Mouse (Mus musculus) NIH3T3 (cell line): ENCODE data around the gene Zfp609.
"Not testable (repeated sequence)": the region's sequence is repeated elsewhere in the genome, so short reads cannot be mapped to it uniquely, and the experiment has no call there.

Source experiments
- DNase-seq: peaks from one replicate; pipeline ENCODE4 v3.0.0-alpha.2; 2012; ENCODE audit warnings: low read depth

Zfp609 gene

GRCm38 (mm10) chr9:65812841-65813240, 14.5 kb downstream of the Zfp609 start:
- no peak for DNase-seq

DNA sequence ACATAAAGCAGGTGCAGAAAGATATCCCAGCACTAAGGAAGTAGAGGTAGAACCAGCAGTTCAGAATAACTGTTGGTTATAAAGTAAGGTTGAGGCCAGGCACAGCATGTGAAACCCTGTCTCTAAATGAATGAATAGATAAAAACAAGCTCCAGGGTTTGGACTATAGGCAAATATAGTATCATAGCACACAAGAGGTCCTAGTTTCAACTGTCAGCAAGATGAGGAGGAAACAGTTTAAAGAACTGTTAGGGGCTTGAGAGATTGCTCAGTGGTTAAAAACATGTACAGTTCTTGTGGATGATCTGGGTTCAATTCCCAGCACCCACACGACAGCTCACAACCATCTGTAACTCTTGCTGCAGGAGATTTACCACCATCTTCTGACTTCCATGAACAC, 15.6 kb downstream of the Zfp609 start:
- no peak for DNase-seq

- no peak for DNase-seq
Measured at GRCm38 (mm10) chr9:65807818-65808217, 19.5 kb downstream of the Zfp609 start.

GRCm38 (mm10) chr9:65807251-65807650, 20.1 kb downstream of the Zfp609 start:
- DNase-seq, result peak; percentile 17

DNA sequence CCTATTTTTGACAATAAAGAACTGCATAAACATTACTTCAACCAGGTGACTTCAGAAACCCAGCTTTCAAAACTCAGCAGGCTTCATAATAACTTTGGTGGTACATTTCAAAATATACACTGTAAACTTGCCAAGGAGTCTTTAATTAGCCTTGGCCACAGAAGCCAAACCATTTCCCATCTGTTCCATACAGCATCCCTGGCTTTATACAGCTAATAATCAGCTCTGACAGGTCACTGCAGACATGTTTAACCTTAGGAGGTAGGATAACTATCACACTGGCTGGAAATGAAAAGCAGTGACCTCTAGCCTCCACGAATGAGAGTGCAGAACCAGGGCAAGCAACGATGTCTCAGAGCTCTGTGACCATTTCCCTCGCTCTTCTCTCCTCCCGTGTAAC, 27.6 kb downstream of the Zfp609 start:
- DNase-seq, result no peak

GRCm38 (mm10) chr9:65795651-65796050, 31.7 kb downstream of the Zfp609 start:
- peak; percentile 30 for DNase-seq

DNA sequence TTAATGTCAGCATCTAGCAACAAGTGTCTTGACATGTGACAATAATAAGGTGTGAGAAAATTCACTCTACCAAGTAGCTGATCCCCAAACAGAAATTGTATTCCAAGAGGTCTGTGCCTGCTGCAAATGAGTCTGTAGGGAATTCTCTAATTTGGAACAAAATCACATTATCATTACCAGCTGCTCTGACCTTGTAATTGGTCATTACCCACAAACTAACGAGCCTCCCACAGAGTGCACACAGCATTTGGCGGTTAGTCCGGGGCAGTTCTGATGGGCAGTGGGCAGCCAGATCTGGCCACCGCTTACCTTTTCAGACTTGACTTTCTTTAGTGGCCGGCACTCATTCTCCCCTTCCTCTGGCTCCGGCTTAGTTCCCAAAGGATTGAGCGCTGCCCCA, 33.1 kb downstream of the Zfp609 start:
- DNase-seq, result no peak

DNA sequence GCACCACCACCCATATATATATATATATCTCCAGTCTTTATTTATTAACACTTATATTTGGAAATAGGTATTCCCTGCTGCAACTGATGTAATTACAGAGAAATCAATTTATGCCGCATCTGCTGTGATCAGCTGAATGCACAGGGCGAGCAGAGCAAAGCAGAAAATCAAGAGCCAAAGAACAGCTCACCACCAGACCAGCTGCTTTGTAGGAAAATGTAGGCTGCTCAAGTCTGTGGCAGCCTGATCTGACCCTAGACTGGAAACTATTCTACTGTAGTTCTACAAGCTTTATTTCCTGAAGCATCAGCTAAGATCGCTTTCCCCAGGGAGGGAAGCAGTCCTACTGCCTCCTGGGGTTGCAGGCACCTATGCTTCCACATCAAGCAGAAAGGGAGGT, 33.9 kb downstream of the Zfp609 start:
- no peak for DNase-seq

DNA sequence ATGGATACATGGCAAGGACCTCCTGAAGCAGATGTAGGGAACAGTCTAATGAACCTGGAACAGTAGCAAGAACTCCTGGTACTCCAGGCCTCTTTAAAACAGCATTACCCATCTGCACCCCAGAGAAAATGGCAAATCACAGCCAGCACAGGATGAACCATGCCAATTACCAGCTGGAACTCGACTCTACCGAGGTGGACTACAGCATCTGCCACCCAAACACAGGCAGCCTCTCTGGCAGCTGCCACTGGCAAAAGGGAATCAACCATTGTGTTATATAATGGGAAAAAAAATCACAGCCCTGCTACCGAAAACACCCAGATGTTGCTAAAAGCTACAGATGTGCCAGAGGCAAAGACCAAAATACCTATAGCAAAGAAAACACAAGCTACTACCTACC, 34.3 kb downstream of the Zfp609 start:
- DNase-seq, result no peak

GRCm38 (mm10) chr9:65791846-65792245, 35.5 kb downstream of the Zfp609 start:
- DNase-seq, result no peak

GRCm38 (mm10) chr9:65791106-65791505, 36.3 kb downstream of the Zfp609 start:
- no peak for DNase-seq

DNA sequence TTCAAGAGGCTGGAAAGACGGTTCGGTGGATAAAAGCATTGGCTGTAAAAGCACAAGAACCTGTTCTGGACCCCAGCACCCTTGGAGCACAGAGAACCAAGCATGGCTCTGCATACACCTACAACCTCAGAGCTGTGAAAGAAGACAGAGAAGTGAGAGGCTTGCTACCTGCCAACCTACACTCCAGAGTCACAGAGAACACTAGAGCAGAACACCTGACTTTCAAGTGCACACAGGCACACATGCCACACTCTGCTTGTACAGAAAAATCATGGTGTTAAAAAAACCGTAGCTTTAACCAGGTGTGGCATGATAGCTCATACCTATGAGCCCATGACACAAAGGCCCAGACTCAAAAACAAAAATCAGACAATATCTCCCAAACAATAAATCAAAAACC, 37.6 kb downstream of the Zfp609 start:
- DNase-seq, result no peak

DNA sequence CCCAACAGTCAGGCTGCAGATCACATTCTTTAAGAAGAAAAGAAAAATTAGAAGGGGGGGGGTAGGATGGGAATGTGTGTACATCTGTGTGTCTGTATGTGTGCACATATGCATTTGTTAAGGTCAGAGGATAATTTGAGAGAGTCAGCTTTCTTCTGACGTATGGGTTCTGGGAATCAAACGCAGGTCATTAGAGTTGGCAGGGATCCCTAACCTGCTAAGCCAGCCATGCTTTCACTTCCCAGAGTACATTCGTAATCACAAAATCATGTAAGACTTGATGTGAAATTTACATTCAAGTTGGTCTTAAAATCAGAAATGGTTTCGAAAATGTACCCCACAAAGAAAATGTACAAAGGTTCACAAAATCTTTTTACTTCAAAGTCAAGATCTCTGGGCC, 38.8 kb downstream of the Zfp609 start:
- peak; percentile 20 for DNase-seq

GRCm38 (mm10) chr9:65787829-65788344, 39.5 kb downstream of the Zfp609 start:
- DNase-seq, result no peak

DNA sequence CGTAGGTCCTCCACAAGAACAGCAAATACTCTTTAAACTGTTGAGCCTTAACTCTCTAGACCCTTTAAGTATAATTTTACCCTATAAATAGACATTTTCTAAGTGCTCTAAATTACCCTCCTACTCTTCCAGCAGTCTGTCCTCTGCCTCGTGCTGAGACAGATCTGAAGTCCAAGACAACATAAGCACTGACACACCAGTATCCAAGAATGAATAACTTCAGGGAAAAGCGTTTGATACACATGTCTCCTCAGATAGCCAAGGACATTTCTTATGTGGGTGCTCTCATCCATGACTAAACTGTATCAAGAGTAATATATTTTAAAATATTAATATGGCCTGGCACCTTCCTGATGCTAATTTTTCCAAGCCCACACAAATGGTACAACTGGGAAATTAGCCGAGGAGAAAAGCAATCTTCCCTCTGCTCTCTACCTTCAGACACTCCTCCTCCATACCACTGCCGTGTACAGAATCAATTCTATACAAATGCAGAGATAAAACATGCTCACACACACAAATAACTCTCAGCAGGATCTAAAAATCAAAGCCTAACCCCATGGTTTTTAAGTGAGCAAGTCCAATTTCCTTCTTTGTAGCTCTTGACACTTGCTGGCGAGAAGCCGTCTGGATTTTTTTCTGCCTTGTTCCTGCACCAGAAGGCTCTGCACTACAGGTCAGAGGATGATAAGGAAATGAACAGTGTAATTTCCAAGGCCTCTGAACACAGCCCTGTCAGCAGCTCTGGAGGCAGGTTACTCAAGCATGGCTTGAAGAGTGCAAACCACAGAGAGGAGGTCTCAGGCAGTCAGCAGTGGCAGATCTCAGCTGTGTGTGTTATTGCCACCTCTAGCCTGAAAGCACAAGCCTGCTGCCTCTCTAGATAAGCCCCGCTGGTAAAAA, 40.2 kb downstream of the Zfp609 start:
- no peak for DNase-seq

DNA sequence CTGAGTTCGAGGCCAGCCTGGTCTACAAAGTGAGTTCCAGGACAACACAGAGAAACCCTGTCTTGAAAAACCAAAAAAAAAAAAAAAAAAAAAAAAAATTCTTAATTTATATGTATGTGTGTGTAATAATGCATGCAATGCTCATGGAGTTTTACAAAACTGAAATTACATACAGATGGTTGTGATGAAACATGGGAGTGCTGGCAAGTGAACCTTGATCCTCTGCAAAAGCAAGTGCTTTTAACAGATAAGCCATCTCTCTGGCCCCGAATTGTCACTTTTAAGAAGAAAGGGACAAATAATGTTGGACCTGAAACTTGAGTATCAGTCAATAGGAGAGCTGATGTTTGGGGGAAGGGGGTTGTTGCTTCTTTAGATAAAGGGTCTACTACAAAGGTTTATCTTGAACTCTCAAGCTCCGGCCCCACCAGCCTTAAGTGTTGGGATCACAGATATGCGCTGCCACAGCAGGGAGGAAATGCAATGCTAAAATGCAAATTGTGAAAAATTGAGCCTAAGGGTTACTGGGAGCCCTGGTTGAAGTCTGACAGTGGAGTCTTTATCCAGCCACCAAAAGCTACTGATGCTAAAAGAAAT, 41.5 kb downstream of the Zfp609 start:
- DNase-seq, result peak; percentile 7

DNA sequence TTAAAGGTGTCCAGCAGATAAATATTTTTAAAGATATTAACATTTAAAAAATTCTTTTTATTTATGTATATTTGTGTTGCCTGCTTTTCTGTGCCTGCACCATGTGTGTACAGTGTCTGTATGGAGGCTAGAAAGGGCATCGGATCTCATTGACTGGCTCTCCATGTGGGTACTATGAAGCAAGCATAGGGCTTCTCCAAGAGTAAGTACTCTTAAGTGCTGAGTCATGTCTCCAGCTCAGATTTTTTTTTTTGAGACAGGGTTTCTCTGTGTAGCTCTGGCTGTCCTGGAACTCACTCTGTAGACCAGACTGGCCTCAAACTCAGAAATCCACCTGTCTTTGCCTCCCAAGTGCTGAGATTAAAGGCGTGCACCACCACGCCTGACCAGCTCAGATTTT, 47.7 kb downstream of the Zfp609 start:
- not testable (repeated sequence) for DNase-seq

DNA sequence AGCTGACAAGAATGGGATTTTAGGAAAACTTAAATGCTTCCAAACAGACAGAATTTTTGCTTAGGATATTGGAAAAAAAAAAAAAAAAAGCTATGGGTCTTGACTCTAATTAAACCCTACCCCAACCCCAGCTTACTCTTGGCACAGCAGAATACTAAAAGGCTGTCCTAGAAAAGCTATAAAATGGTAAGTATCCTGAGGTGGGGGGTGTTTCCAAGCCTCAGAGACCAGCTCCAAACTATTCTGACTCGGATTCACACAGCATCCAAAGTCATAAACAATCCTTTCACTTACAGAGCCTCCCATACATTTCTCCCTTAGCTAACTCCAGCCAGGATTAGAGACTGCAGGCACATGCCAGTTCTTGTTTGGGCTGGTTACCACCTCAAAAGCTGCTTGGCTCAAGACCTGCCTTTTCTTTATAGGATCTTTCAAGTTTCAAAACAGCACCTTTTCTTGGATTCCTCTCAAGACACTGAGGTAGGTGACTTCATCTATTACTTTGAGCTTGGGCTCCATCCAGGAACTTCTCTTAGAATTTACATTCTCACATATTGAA, 50.4 kb downstream of the Zfp609 start:
- peak; percentile 20 for DNase-seq

GRCm38 (mm10) chr9:65776137-65776872, 51.1 kb downstream of the Zfp609 start:
- DNase-seq, result no peak

DNA sequence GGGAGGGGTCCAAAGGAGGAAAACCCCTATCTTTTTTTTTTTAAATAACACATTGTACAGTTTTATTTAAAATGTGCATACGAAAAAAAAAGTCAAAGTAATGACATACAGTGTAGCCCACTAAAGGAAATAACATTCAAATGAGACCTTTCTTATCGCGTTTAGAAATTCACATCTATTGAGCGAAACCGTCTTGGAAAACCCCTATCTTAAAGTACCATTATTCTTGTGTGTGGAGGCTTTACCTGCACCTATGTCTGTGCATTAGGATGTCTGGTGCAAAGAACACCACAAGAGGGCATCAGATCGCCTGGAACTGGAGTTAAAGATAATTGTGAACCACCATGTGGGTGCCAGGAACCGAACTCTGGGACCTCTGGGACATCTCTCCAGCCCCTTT, 53.6 kb downstream of the Zfp609 start:
- DNase-seq, result no peak

DNA sequence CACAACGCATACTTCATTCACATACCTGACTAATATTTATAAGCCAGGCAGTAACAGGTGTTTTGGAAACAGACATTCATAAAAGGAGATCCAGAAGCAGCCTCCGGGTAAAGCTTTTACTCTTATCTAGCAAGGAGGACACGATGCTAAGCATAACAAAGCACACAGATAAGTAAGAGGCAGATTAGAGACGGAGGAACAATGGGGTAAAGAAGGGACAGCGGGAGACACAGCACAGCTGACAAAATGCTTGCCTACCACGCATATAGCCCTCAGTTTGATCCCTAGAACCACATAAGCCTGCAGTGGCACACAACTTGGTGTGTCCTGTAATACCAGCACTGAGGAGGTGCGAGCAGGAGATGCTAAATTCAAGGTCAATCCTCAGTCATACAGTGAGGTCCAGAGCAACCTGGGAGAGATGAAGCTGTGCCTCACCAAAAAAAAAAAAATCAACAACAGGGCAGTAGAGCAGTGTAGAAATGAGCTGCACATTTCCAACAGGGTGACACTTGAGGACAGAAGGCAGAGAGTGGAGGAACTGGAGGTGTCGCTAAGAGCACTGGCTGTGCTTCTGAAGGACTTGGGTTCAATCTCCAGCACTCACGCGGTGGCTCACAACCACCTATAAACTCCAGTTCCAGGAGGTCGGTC, 56.2 kb downstream of the Zfp609 start:
- no peak for DNase-seq

- DNase-seq, result no peak
Measured at GRCm38 (mm10) chr9:65762728-65763127, 64.6 kb downstream of the Zfp609 start.
